Mouse (Mus musculus) lung, postnatal 0 days (tissue): ENCODE results near the gene Smim15. TPM values are rescaled to one million over a fixed set of nuclear protein-coding genes. Genes with fewer than 3 reads are reported as not detected.
A peak's percentile ranks its signal among the peaks of the same experiment; 100 is the strongest.

ENCODE experiments used
- ATAC-seq: fragments of 200-750 bp; cut with Nextera tagmentation; 2 replicates; pipeline ENCODE4 v1.8.0; 2017; ENCODE audit warnings: moderate library complexity
- DNase-seq: peaks from one replicate; pipeline ENCODE4 v3.0.0-alpha.2; 2016; ENCODE audit warnings: low spot score
- H3K27ac ChIP-seq: fragments of 300-500 bp; sonication (generic); 2 replicates; pipeline ENCODE4 v1.5.1; 2014; ENCODE audit warnings: antibody characterized with exemption, mild to moderate bottlenecking, low read length, mixed read lengths
- H3K27me3 ChIP-seq: fragments of 300-500 bp; sonication (generic); replicated peaks from 2 replicates; pipeline ENCODE4 v1.6.1; 2014; ENCODE audit warnings: low read length, mixed read lengths; ENCODE audit not compliant: insufficient read depth
- H3K36me3 ChIP-seq: fragments of 300-500 bp; sonication (generic); 2 replicates; pipeline ENCODE4 v1.6.1; 2014; ENCODE audit warnings: low read length, mixed read lengths; ENCODE audit not compliant: insufficient read depth
- H3K4me1 ChIP-seq: fragments of 300-500 bp; sonication (generic); 2 replicates; pipeline ENCODE4 v1.6.1; 2014; ENCODE audit warnings: antibody characterized with exemption, low read depth, low read length, mixed read lengths; ENCODE audit not compliant: insufficient read depth
- H3K4me2 ChIP-seq: fragments of 300-500 bp; sonication (generic); replicated peaks from 2 replicates; pipeline ENCODE4 v1.6.1; 2014; ENCODE audit warnings: low read depth, mild to moderate bottlenecking, low read length, moderate library complexity, mixed read lengths
- H3K4me3 ChIP-seq: fragments of 300-500 bp; sonication (generic); 2 replicates; pipeline ENCODE4 v1.5.1; 2014; ENCODE audit warnings: low read depth, low read length
- H3K9ac ChIP-seq: fragments of 300-500 bp; sonication (generic); replicated peaks from 2 replicates; pipeline ENCODE4 v1.6.1; 2014; ENCODE audit warnings: low read depth, mild to moderate bottlenecking
- H3K9me3 ChIP-seq: fragments of 300-500 bp; sonication (generic); 2 replicates; pipeline ENCODE4 v1.6.1; 2016; ENCODE audit warnings: low read length, mixed read lengths
- CTCF ChIP-seq: IDR thresholded peaks from 2 replicates; pipeline ENCODE4 v1.5.1; 2016; ENCODE audit warnings: antibody characterized with exemption, mild to moderate bottlenecking
- EP300 ChIP-seq: IDR thresholded peaks from 2 replicates; pipeline ENCODE4 v1.6.1; 2016; ENCODE audit warnings: antibody characterized with exemption, mild to moderate bottlenecking, control low read depth
- WGBS: fragments of 180-500 bp; shearing (Covaris S2); extraction: QIAGEN DNeasy Blood & Tissue Kit; methylation state at CpG from one replicate; pipeline ENCODE4 v1.1.7; 2014; 5-methylcytosine and 5-hydroxymethylcytosine counted together
- polyA plus RNA-seq: library from polyadenylated mRNA; unstranded; fragments of >200 nt; fragmentation: Nextera tagmentation; extraction: Ambion mirVana; gene quantifications from 2 replicates; pipeline ENCODE4 v1.2.1, GENCODE M21; 2015

Smim15 gene
- 65.7 and 68.2 TPM in 2 replicates for polyA plus RNA-seq

- 0% methylated on average over 60 of the region's 71 CpGs for WGBS
- Histone ChIP-seq H3K4me3 (peak within 1 kb of the TSS; percentile 97), H3K36me3 (no peaks in the 10 kb centered on the region), H3K9me3 (no peaks in the 10 kb centered on the region), H3K4me2 (peak within 1 kb of the TSS; percentile 80), H3K27ac (peak within 1 kb of the TSS; percentile 99), H3K27me3 (no peaks in the 10 kb centered on the region), H3K4me1 (peaks cover 17% of the 10 kb centered on the region; the same call in 1 of the 2 replicates), H3K9ac (peak within 1 kb of the TSS; percentile 95)
- peak; percentile 96 for ATAC-seq
- TF ChIP-seq CTCF (no peak), EP300 (peak; percentile 52)
- peak; percentile 94 for DNase-seq
Measured at GRCm38 (mm10) chr13:108044222-108044941, at the start of gene Smim15. Gene Smim15, plus strand, starts transcription at chr13:108044446.

- ATAC-seq, result no peak
- H3K27ac ChIP-seq, result no peak overlapping the region
- no peaks in the 10 kb centered on the region for H3K36me3 ChIP-seq
- H3K27me3 ChIP-seq, result no peaks in the 10 kb centered on the region
- TF ChIP-seq CTCF (no peak), EP300 (no peak)
- no peaks in the 10 kb centered on the region for H3K9me3 ChIP-seq
- H3K4me3 ChIP-seq, result no peak overlapping the region
- WGBS, result 51% methylated on average over 7 of the region's 7 CpGs
- no peak for DNase-seq
- no peaks in the 10 kb centered on the region for H3K4me1 ChIP-seq
- H3K4me2 ChIP-seq, result no peak overlapping the region
- H3K9ac ChIP-seq, result no peak overlapping the region
Measured at GRCm38 (mm10) chr13:107995211-107995610, 49.0 kb upstream of the Smim15 start.

GRCm38 (mm10) chr13:107996301-107996700 is 47.9 kb upstream of the Smim15 start:
- WGBS, result 86% methylated on average over 3 of the region's 3 CpGs
- TF ChIP-seq EP300 (no peak), CTCF (no peak)
- no peaks in the 10 kb centered on the region for H3K36me3 ChIP-seq

GRCm38 (mm10) chr13:108007861-108008260 is 36.4 kb upstream of the Smim15 start:
- Histone ChIP-seq H3K4me2 (no peak overlapping the region), H3K9ac (no peak overlapping the region), H3K27me3 (no peaks in the 10 kb centered on the region), H3K4me3 (no peak overlapping the region), H3K36me3 (no peaks in the 10 kb centered on the region), H3K27ac (no peak overlapping the region), H3K9me3 (no peaks in the 10 kb centered on the region), H3K4me1 (no peaks in the 10 kb centered on the region)
- TF ChIP-seq CTCF (no peak), EP300 (no peak)
- ATAC-seq (no peak), DNase-seq (no peak)
- 69% methylated on average over 4 of the region's 4 CpGs for WGBS

More at GRCm38 (mm10) chr13:107996301-107996700, 47.9 kb upstream of the Smim15 start:
- no peaks in the 10 kb centered on the region for H3K4me1 ChIP-seq
- H3K27ac ChIP-seq, result no peak overlapping the region
- no peak for DNase-seq
- H3K4me2 ChIP-seq, result no peak overlapping the region
- H3K27me3 ChIP-seq, result no peaks in the 10 kb centered on the region
- ATAC-seq, result no peak
- H3K9me3 ChIP-seq, result no peaks in the 10 kb centered on the region
- H3K4me3 ChIP-seq, result no peak overlapping the region
- no peak overlapping the region for H3K9ac ChIP-seq

GRCm38 (mm10) chr13:108013110-108013509 is 31.1 kb upstream of the Smim15 start:
- TF ChIP-seq CTCF (no peak), EP300 (no peak)
- Histone ChIP-seq H3K4me2 (no peak overlapping the region), H3K27me3 (no peaks in the 10 kb centered on the region), H3K27ac (no peak overlapping the region), H3K4me3 (no peak overlapping the region), H3K36me3 (no peaks in the 10 kb centered on the region), H3K4me1 (no peaks in the 10 kb centered on the region), H3K9ac (no peak overlapping the region), H3K9me3 (no peaks in the 10 kb centered on the region)
- ATAC-seq (no peak), DNase-seq (no peak)
- WGBS, result 71% methylated on average over 8 of the region's 8 CpGs

GRCm38 (mm10) chr13:108013839-108014238 is 30.4 kb upstream of the Smim15 start:
- no peak overlapping the region for H3K9ac ChIP-seq
- TF ChIP-seq EP300, result no peak
- no peak for TF ChIP-seq CTCF
- 75% methylated on average over 6 of the region's 6 CpGs for WGBS

More at GRCm38 (mm10) chr13:108013839-108014238, 30.4 kb upstream of the Smim15 start:
- ATAC-seq, result no peak
- Histone ChIP-seq H3K27me3 (no peaks in the 10 kb centered on the region), H3K36me3 (no peaks in the 10 kb centered on the region), H3K4me2 (no peak overlapping the region), H3K9me3 (no peaks in the 10 kb centered on the region), H3K27ac (no peak overlapping the region), H3K4me3 (no peak overlapping the region), H3K4me1 (no peaks in the 10 kb centered on the region)
- DNase-seq, result no peak
